Mouse (Mus musculus) brain, embryonic 18.5 days (tissue): ENCODE measurements around the gene Mgarp.
"Not testable (repeated sequence)": the region's sequence is repeated elsewhere in the genome, so short reads cannot be mapped to it uniquely, and the experiment has no call there.

Experiments
- DNase-seq: peaks from one replicate; pipeline ENCODE4 v3.0.0-alpha.2; 2012; ENCODE audit warnings: low read depth, low spot score

Mgarp gene

GRCm38 (mm10) chr3:51396219-51397068 lies at the start of gene Mgarp:
Gene Mgarp, minus strand, starts transcription at chr3:51396738.
- DNase-seq, result no peak

GRCm38 (mm10) chr3:51434871-51435595 lies 38.5 kb upstream of the Mgarp start:
- DNase-seq, result no peak

- DNase-seq, result not testable (repeated sequence)
Measured at GRCm38 (mm10) chr3:51434364-51434763, 37.8 kb upstream of the Mgarp start.

DNA sequence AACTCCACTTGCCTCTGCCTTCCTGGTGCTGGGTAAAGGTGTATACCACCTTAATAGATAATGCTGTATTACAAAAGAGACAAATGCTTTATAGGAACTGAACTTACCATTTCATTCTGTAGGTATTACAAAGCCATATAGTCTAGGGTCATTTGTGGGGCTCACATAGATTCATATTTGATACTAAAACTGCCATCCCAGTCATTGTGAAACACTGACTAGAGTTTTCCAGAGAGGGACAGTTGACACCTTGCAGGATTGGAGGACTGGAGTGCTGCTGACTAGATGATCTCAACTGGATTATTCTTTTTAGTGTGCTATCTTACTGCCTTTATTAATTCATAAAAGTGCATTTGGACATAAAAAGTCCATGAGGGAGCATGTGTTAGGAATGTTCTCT lies 28.9 kb upstream of the Mgarp start:
- DNase-seq, result no peak

- no peak for DNase-seq
Measured at GRCm38 (mm10) chr3:51421921-51422320, 25.4 kb upstream of the Mgarp start.

DNA sequence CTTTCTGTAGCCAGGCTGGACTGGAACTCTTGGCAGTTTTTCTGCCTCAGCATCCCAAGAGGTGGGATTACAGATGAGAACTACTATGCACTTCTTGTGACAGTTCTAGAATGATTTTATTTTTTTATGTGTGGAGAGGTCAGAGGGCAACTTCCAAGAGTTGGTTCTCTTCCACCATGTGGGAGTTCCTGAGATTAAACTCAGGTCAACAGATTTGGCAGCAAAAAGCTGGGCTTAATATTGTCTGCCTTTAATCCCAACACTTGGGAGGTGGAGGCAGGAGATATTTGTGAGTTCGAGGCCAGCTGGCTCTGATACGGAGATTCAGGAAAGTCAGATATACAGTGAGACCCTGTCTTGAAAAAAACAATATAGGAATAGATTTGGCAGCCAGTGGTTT lies 21.4 kb upstream of the Mgarp start:
- DNase-seq, result no peak

GRCm38 (mm10) chr3:51417485-51417884 lies 20.9 kb upstream of the Mgarp start:
- DNase-seq, result no peak

- no peak for DNase-seq
Measured at GRCm38 (mm10) chr3:51417135-51417458, 20.6 kb upstream of the Mgarp start.

DNA sequence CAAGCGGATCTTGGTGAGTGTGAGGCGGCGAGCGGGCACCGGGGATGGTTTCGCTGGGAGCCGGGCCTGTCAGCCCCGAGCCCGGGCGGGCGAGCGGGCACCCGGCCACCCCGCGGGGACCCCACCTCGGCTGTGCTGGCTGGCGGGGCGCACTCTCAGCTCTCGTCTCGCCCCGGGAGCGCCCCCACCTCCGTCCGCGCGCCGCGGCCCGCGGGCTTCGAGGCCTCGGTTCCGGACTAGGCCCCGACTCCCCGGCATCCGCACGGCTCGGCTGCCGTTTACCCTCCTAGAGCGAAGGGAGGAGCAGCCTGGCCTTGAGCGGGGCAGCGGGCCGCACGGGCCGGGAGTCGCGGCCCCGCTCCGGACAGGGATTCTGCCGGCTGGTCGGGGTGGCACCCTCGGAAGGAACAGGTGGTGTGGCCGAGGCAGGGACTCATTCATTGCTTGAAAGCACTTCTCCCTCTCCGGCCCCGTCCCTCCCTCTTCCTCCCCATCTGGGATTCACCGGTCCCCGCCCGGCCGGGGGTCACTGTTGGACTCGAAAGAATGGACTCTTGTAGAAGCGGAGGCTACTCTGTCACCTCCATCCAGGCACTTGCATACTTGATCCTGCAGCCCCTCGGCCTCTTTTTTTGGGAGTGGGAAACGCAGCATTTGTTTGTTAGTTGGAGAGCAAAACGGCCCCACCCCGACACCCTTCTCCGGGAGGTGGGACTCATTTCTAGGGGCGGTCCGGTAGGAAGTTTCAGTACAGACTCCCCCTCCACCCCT lies 20.0 kb upstream of the Mgarp start:
- no peak for DNase-seq

DNA sequence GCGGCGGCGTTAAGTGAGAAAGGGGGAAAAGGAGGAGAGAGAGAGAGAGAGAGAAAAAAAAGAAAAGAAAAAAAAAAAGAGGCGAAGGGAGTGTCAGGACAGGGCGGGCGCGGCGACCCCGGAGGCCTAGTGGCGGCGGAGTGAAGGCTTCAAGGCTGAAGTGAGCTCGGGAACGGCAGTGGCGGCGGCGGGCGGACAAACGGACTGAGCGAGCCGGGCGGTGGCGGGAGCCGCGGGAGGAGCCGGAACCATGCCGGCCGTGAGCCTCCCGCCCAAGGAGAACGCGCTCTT lies 19.5 kb upstream of the Mgarp start:
- DNase-seq, result no peak

DNA sequence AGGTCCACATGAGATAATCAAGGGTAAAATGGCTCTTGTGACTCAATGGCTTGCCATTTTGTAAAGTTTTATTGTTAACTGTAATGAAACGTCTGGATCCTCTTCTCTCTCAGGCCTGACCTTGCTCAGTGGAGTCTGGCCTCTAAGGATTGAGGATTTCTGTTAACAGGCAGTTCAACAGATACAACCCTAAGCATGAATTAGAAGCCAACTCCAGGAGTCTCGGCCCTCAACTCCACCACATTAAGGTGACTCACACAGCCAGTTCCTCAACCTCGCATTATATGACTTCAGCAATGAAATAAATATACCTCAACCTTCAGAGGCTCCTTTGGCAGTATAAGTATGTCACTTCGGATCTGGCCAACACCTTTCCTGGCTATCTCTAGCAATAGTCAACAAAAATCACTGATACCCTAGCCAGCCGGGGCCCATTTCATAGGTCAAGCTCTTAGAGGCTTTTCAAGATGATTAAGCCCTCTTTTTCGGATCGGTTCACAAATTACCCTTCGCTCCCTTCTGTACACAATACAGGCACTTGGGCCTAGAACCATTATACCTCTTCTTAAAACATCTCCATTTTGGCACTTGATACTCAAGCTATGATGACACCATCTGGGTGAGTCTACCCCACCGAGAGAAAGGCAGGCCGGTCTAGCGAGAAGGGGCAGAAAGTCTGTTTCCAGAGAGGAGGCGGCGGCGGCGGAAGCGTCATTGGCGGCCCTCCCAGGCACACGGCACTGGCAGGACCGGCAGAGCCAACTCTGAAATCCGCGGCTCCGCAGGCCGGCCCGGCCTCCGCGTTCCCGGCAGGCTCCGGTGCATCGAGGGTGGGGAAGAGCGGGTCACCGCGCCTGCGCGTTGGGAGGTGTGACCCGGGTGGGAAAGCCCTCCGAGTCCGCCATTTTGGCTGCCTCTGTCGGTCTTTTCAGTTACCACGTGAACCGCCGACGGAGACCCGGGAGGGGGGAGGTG lies 18.8 kb upstream of the Mgarp start, which contains the start of gene Naa15:
Gene Naa15 (plus strand): TSS at position 51 of the 975 bp plus-strand sequence.
- DNase-seq, result peak; percentile 92

- DNase-seq, result no peak
Measured at GRCm38 (mm10) chr3:51413276-51413675, 16.7 kb upstream of the Mgarp start.

- no peak for DNase-seq
Measured at GRCm38 (mm10) chr3:51412457-51412856, 15.9 kb upstream of the Mgarp start.

DNA sequence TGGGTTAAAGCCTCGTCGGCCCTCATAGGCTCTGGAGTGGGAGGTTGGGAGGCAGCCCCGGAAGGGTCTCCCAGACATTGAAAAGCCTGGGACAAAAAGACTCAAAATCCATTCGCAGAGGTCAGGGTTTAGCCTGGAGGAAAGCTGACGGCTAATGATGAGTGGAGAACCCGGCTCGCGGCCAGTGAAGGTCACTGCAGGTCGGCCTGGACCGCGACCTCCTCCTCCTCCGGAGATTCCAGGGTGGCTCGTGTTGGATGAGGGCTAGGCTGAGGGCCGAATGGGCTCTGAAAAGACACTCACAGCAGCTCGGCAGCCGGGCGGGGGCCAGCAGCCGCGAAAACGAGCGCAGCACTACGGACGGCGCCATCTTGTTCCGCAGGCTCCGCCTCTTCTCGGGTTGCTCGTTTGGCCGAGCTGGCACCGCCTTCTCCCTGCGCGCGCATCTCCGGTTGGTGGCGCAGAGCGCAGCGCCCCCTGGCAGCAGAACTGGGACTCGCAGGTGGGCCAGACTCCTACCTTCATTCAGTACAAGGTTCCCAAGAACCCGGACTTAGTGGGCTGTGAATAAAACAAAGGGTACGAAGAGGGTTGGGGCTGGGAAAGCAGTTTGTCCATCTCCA lies 12.1 kb upstream of the Mgarp start, which contains the start of gene Ndufc1:
Gene Ndufc1 (minus strand): TSS at position 428 of the 623 bp plus-strand sequence.
- peak; percentile 76 for DNase-seq

GRCm38 (mm10) chr3:51407870-51408560 lies 11.5 kb upstream of the Mgarp start:
- no peak for DNase-seq

DNA sequence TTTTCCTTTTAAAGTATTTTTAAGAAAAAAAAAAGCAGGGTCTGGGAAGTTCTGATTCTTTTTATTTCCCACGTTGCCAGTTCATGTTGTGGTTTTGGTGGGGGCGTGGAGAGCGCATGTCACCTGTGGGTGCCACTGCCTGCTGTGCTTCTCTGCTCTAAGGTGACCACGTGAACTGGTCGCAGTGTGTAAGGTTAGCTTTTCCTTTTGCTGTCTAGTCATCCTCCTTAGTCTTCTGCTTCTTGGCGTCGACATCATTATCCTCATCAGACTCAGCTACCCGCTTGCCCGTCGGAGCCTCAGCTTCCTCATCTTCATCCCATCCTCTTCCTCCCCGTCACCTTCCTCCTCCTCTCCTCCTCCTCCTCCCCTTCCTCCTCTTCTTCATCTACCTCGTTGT lies 6.1 kb upstream of the Mgarp start:
- DNase-seq, result no peak

- not testable (repeated sequence) for DNase-seq
Measured at GRCm38 (mm10) chr3:51402054-51402453, 5.5 kb upstream of the Mgarp start.

DNA sequence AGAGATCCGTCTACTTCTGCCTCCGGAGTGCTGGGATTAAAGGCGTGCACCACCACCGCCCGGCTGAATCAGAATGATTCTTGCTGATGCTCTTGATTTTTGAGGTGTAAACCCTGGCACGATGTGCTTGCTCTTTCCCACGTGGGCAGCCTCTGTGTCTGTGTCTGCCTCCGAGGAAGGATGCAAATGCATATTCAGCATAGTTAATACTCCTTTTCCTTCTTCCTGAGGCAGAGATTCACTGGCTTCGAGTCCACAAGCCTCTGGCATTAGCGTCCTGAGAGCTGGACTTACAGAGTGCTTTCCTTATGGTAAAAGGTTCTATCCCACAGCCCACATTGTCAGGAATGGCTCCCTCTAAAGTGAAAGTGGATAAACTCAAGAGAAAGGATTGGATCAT lies 4.1 kb upstream of the Mgarp start:
- DNase-seq, result no peak

DNA sequence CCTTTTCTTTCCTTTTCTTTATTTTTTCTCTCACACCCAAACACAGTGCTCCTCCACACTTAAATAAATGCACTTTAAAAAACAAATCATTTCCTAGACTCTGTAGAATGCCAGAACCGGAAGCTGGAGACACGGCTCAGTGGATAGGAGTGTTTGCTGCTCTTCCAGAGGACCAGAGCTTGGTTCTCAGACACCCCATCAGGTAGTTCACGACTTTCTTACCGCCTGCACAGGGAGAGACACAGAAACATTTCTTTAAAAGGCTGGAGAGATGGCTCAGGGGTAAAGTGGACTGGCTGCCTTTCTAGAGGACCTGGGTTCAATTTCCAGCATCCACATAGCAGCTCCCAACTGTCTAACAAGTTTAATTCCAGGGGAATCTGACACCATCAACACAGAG lies 3.0 kb upstream of the Mgarp start:
- no peak for DNase-seq

DNA sequence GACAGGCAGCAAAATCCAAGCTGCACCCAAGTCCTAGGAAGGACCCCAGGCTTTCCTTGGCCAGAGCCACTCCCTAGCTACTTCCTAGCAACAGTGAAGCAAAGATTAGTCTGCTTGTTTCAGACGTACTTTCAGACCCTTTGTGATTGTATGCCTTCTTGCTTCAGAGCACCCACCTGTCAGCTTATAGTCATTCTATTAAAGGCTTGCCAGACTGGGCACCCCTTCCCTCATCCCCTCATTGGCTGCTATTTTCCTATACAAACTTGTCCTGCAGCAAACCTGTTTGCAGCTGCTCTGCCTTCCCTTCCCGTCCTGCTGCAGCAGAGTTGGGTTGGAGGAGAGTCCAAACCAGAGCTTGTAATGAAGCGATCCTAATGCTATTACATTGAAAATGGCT lies 2.1 kb upstream of the Mgarp start:
- no peak for DNase-seq
